Mouse (Mus musculus) lung, embryonic 16.5 days (tissue): ENCODE data around the gene Cbx7. TPM values are rescaled to one million over a fixed set of nuclear protein-coding genes. Genes with fewer than 3 reads are reported as not detected.
A peak's percentile ranks its signal among the peaks of the same experiment; 100 is the strongest.

Experiments
- ATAC-seq: fragments of 200-750 bp; cut with Nextera tagmentation; 2 replicates; pipeline ENCODE4 v1.8.0; 2017; ENCODE audit warnings: low read depth, mild to moderate bottlenecking, moderate library complexity
- H3K27ac ChIP-seq: fragments of 300-500 bp; sonication (generic); 2 replicates; pipeline ENCODE4 v1.5.1; 2014; ENCODE audit warnings: mild to moderate bottlenecking, control low read depth, low read length
- H3K27me3 ChIP-seq: fragments of 300-500 bp; sonication (generic); 2 replicates; pipeline ENCODE4 v1.6.1; 2014; ENCODE audit warnings: low read depth, low read length, mixed read lengths; ENCODE audit not compliant: control insufficient read depth, insufficient read depth
- H3K36me3 ChIP-seq: fragments of 300-500 bp; sonication (generic); 2 replicates; pipeline ENCODE4 v1.6.1; 2014; ENCODE audit warnings: low read length; ENCODE audit not compliant: control insufficient read depth, insufficient read depth
- H3K4me1 ChIP-seq: fragments of 300-500 bp; sonication (generic); replicated peaks from 2 replicates; pipeline ENCODE4 v1.6.1; 2014; ENCODE audit warnings: low read length, mixed read lengths; ENCODE audit not compliant: control insufficient read depth, insufficient read depth
- H3K4me2 ChIP-seq: fragments of 300-500 bp; sonication (generic); 2 replicates; pipeline ENCODE4 v1.6.1; 2014; ENCODE audit warnings: low read depth, low read length, control low read depth
- H3K4me3 ChIP-seq: fragments of 300-500 bp; sonication (generic); 2 replicates; pipeline ENCODE4 v1.5.1; 2014; ENCODE audit warnings: mild to moderate bottlenecking, low read length, control low read depth
- H3K9ac ChIP-seq: fragments of 300-500 bp; sonication (generic); 2 replicates; pipeline ENCODE4 v1.6.1; 2014; ENCODE audit warnings: low read length, control low read depth
- H3K9me3 ChIP-seq: fragments of 300-500 bp; sonication (generic); 2 replicates; pipeline ENCODE4 v1.6.1; 2016; ENCODE audit warnings: low read length; ENCODE audit not compliant: control insufficient read depth
- WGBS: fragments of 180-500 bp; shearing (Covaris S2); extraction: QIAGEN DNeasy Blood & Tissue Kit; methylation state at CpG from one replicate; pipeline ENCODE4 v1.1.7; 2014; 5-methylcytosine and 5-hydroxymethylcytosine counted together
- polyA plus RNA-seq: library from polyadenylated mRNA; unstranded; fragments of >200 nt; fragmentation: Nextera tagmentation; extraction: Ambion mirVana; gene quantifications from 2 replicates; pipeline ENCODE4 v1.2.1, GENCODE M21; 2015

The Cbx7 gene
- polyA plus RNA-seq, 1 experiment from 2014 or later: 3.1 TPM

GRCm38 (mm10) chr15:79891436-79892212, 79.3 kb downstream of the Cbx7 start, which contains the start of gene Apobec3:
Apobec3 (plus strand) TSS chr15:79891659.
- peak within 1 kb of the TSS; percentile 89 for H3K27ac ChIP-seq
- H3K9ac ChIP-seq: peak within 1 kb of the TSS; percentile 70
- H3K9me3 ChIP-seq: no peaks in the 10 kb centered on the region
- H3K36me3 ChIP-seq: no peaks in the 10 kb centered on the region; the same call in 1 of the 2 replicates
- ATAC-seq: peak; percentile 71
- 2% methylated on average over 20 of the region's 20 CpGs for WGBS
- peak within 1 kb of the TSS; percentile 58 for H3K4me3 ChIP-seq
- H3K4me2 ChIP-seq: peak within 1 kb of the TSS; percentile 55
- H3K27me3 ChIP-seq: no peaks in the 10 kb centered on the region
- H3K4me1 ChIP-seq: peaks cover 15% of the 10 kb centered on the region

- 58% methylated on average over 5 of the region's 5 CpGs for WGBS
- Histone ChIP-seq H3K4me1 (peaks cover 9% of the 10 kb centered on the region), H3K4me2 (no peak overlapping the region), H3K9me3 (no peaks in the 10 kb centered on the region), H3K36me3 (no peaks in the 10 kb centered on the region), H3K27ac (no peak overlapping the region), H3K9ac (no peak overlapping the region), H3K4me3 (no peak overlapping the region), H3K27me3 (no peaks in the 10 kb centered on the region)
- ATAC-seq: no peak
Measured at GRCm38 (mm10) chr15:79884820-79885219, 86.1 kb downstream of the Cbx7 start.

- Histone ChIP-seq H3K36me3 (no peaks in the 10 kb centered on the region), H3K4me1 (peaks cover 22% of the 10 kb centered on the region), H3K27me3 (no peaks in the 10 kb centered on the region), H3K4me2 (peak overlapping the region; percentile 59), H3K9ac (peak overlapping the region; percentile 54), H3K27ac (peak overlapping the region; percentile 73), H3K9me3 (no peaks in the 10 kb centered on the region), H3K4me3 (peak overlapping the region; percentile 46)
- under 1% methylated on average over 30 of the region's 30 CpGs for WGBS
- ATAC-seq: peak; percentile 81
Measured at GRCm38 (mm10) chr15:79883352-79883822, 87.5 kb downstream of the Cbx7 start.

- H3K9ac ChIP-seq: peak overlapping the region; percentile 54
- H3K27ac ChIP-seq: no peak overlapping the region
- no peaks in the 10 kb centered on the region for H3K36me3 ChIP-seq
- H3K4me1 ChIP-seq: peaks cover 23% of the 10 kb centered on the region
- H3K4me2 ChIP-seq: peak overlapping the region; percentile 59
- H3K9me3 ChIP-seq: no peaks in the 10 kb centered on the region
- WGBS: 25% methylated on average over 19 of the region's 19 CpGs
- no peaks in the 10 kb centered on the region for H3K27me3 ChIP-seq
- ATAC-seq: no peak
- H3K4me3 ChIP-seq: peak overlapping the region; percentile 46
Measured at GRCm38 (mm10) chr15:79882623-79883267, 88.2 kb downstream of the Cbx7 start.

GRCm38 (mm10) chr15:79880477-79880876, 90.4 kb downstream of the Cbx7 start:
- H3K4me3 ChIP-seq: no peak overlapping the region
- no peaks in the 10 kb centered on the region for H3K36me3 ChIP-seq
- peaks cover 23% of the 10 kb centered on the region for H3K4me1 ChIP-seq
- no peak overlapping the region for H3K27ac ChIP-seq
- no peak for ATAC-seq
- no peak overlapping the region for H3K9ac ChIP-seq
- WGBS: 79% methylated on average over 3 of the region's 3 CpGs
- no peak overlapping the region for H3K4me2 ChIP-seq
- no peaks in the 10 kb centered on the region for H3K27me3 ChIP-seq
- no peaks in the 10 kb centered on the region for H3K9me3 ChIP-seq

- peak overlapping the region; percentile 16; the same call in 1 of the 2 replicates for H3K4me3 ChIP-seq
- H3K4me2 ChIP-seq: peak overlapping the region; percentile 47
- no peaks in the 10 kb centered on the region for H3K27me3 ChIP-seq
- H3K9ac ChIP-seq: peak overlapping the region; percentile 54
- no peaks in the 10 kb centered on the region for H3K36me3 ChIP-seq
- WGBS: 2% methylated on average over 13 of the region's 13 CpGs
- peak overlapping the region; percentile 97 for H3K27ac ChIP-seq
- H3K9me3 ChIP-seq: no peaks in the 10 kb centered on the region
- peak; percentile 91 for ATAC-seq
- peaks cover 23% of the 10 kb centered on the region for H3K4me1 ChIP-seq
Measured at GRCm38 (mm10) chr15:79879319-79879718, 91.6 kb downstream of the Cbx7 start.

- peak overlapping the region; percentile 16; the same call in 1 of the 2 replicates for H3K4me3 ChIP-seq
- H3K9ac ChIP-seq: peak overlapping the region; percentile 54
- H3K9me3 ChIP-seq: no peaks in the 10 kb centered on the region
- H3K36me3 ChIP-seq: no peaks in the 10 kb centered on the region
- ATAC-seq: peak; percentile 53
- peak overlapping the region; percentile 47 for H3K4me2 ChIP-seq
- no peaks in the 10 kb centered on the region for H3K27me3 ChIP-seq
- peaks cover 23% of the 10 kb centered on the region for H3K4me1 ChIP-seq
- WGBS: 39% methylated on average over 6 of the region's 6 CpGs
- H3K27ac ChIP-seq: peak overlapping the region; percentile 97
Measured at GRCm38 (mm10) chr15:79878725-79879136, 92.2 kb downstream of the Cbx7 start.

GRCm38 (mm10) chr15:79875261-79875995, 95.5 kb downstream of the Cbx7 start:
- peaks cover 17% of the 10 kb centered on the region for H3K4me1 ChIP-seq
- no peak overlapping the region for H3K4me3 ChIP-seq
- H3K36me3 ChIP-seq: no peaks in the 10 kb centered on the region
- 83% methylated on average over 18 of the region's 18 CpGs for WGBS
- H3K27me3 ChIP-seq: no peaks in the 10 kb centered on the region
- no peak overlapping the region for H3K4me2 ChIP-seq
- H3K27ac ChIP-seq: no peak overlapping the region
- H3K9me3 ChIP-seq: no peaks in the 10 kb centered on the region
- no peak overlapping the region for H3K9ac ChIP-seq
- ATAC-seq: no peak

GRCm38 (mm10) chr15:79873995-79874394, 96.9 kb downstream of the Cbx7 start:
- Histone ChIP-seq H3K36me3 (no peaks in the 10 kb centered on the region), H3K4me2 (no peak overlapping the region), H3K27ac (no peak overlapping the region), H3K9ac (no peak overlapping the region), H3K4me3 (no peak overlapping the region), H3K9me3 (peaks cover 2% of the 10 kb centered on the region; the same call in 1 of the 2 replicates), H3K4me1 (peaks cover 7% of the 10 kb centered on the region), H3K27me3 (no peaks in the 10 kb centered on the region)
- ATAC-seq: no peak
- WGBS: 36% methylated on average over 2 of the region's 2 CpGs
